Mouse (Mus musculus): ENCODE results near the gene Thpo. TPM values are rescaled to one million over a fixed set of nuclear protein-coding genes. Genes with fewer than 3 reads are reported as not detected.
A peak's percentile ranks its signal among the peaks of the same experiment; 100 is the strongest.

Thpo gene
- total and polyA plus RNA-seq, 3 experiments, result not detected

- Histone ChIP-seq H3K4me3 (ENCODE audit: control insufficient read depth in 1 of 2, insufficient read depth in 1 of 2, low read depth in 2 of 2, low read length in 2 of 2) (no peak overlapping the region), H3K4me1 (ENCODE audit: control insufficient read depth in 1 of 2, insufficient read depth in 2 of 2, low read length in 2 of 2) (peaks cover 0 to 17% of the 10 kb centered on the region in 2 experiments; a peak in 3 of 4 replicates), H3K9ac (ENCODE audit: control insufficient read depth, low read depth, low read length, poor library complexity, severe bottlenecking) (no peak overlapping the region), H3K27ac (ENCODE audit: control insufficient read depth, low read depth, low read length) (no peak overlapping the region), H3K9me3 (replicated peaks; ENCODE audit: insufficient read depth, low read length) (no peaks in the 10 kb centered on the region), H3K27me3 (ENCODE audit: control insufficient read depth in 1 of 2, insufficient read depth in 2 of 2, low read length in 2 of 2) (no peaks in the 10 kb centered on the region), H3K79me2 (ENCODE audit: control insufficient read depth, insufficient read depth, low read length, poor library complexity) (peaks cover 2% of the 10 kb centered on the region; the same call in 1 of the 2 replicates), H3K36me3 (ENCODE audit: control insufficient read depth in 1 of 2, insufficient read depth in 2 of 2, low read length in 2 of 2) (peaks cover 0 to 5% of the 10 kb centered on the region in 2 experiments; a peak in 1 of 4 replicates)
- TF ChIP-seq TAL1 (IDR thresholded peaks at IDR 0.05; ENCODE audit: low read length) (peak; percentile 54), MYB (IDR thresholded peaks at IDR 0.05; ENCODE audit: low read depth, low read length) (no peak)
- no peak for DNase-seq (ENCODE audit: low read depth, low spot score)
Measured at GRCm38 (mm10) chr16:20712889-20713288, 21.4 kb downstream of the Thpo start.

DNA sequence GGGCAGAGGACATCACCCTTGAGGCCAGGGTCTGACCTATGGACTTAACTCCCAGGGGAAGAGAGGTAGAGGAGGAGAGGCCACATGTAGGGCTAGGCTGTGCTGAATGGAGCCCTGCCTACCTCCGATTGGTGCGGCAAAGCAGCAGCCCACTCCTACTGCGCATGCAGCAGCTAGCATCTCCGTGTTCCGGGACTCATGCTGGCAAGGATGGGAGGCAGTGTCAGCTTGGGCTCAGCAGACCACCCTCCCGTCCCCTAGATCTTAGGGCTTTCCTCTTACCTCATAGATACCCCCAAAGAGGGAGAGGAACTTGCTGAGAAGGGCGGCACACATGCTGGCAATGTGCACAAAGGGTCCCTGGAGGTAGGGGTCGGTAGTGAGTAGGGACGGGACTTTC lies 22.1 kb downstream of the Thpo start:
- H3K27ac ChIP-seq (ENCODE audit: control insufficient read depth, low read depth, low read length), result no peak overlapping the region
- H3K27me3 ChIP-seq (ENCODE audit: control insufficient read depth in 1 of 2, insufficient read depth in 2 of 2, low read length in 2 of 2), result no peaks in the 10 kb centered on the region
- H3K79me2 ChIP-seq (ENCODE audit: control insufficient read depth, insufficient read depth, low read length, poor library complexity), result no peaks in the 10 kb centered on the region; the same call in 1 of the 2 replicates
- no peak for DNase-seq (ENCODE audit: low read depth, low spot score)
- H3K36me3 ChIP-seq (ENCODE audit: control insufficient read depth in 1 of 2, insufficient read depth in 2 of 2, low read length in 2 of 2), result peaks cover 0 to 5% of the 10 kb centered on the region in 2 experiments; a peak in 1 of 4 replicates
- no peak for TF ChIP-seq POLR2AphosphoS5 (IDR thresholded peaks at IDR 0.05; ENCODE audit: borderline replicate concordance, low read depth, low read length)
- no peaks in the 10 kb centered on the region for H3K9me3 ChIP-seq (replicated peaks; ENCODE audit: insufficient read depth, low read length)
- H3K9ac ChIP-seq (ENCODE audit: control insufficient read depth, low read depth, low read length, poor library complexity, severe bottlenecking), result no peak overlapping the region
- H3K4me3 ChIP-seq (ENCODE audit: control insufficient read depth in 1 of 2, insufficient read depth in 1 of 2, low read depth in 2 of 2, low read length in 2 of 2), result no peak overlapping the region
- peaks cover 0 to 17% of the 10 kb centered on the region in 2 experiments; a peak in 3 of 4 replicates for H3K4me1 ChIP-seq (ENCODE audit: control insufficient read depth in 1 of 2, insufficient read depth in 2 of 2, low read length in 2 of 2)

DNA sequence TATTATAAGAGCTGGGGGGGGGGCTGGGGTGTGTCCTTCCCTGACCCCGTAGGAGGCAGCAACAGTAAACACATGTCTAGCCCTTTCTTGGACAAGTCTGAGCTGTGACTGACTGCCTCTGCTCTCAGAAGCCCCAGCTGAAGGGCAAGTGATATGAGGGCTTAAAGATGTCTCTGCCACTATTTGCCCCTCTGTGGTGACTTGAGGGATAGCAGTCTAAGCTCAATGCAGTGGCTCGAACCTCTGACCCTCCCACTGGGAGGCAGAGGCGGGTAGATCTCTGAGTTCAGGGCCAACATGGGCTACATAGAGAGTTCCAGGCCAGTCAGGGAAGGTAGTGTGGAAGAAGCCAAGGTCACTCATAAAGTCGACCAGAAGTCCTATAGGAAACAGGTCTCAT lies 23.5 kb downstream of the Thpo start:
- DNase-seq (ENCODE audit: low read depth, low spot score), result peak; percentile 46
- no peak overlapping the region for H3K9ac ChIP-seq (ENCODE audit: control insufficient read depth, low read depth, low read length, poor library complexity, severe bottlenecking)
- H3K79me2 ChIP-seq (ENCODE audit: control insufficient read depth, insufficient read depth, low read length, poor library complexity), result no peaks in the 10 kb centered on the region
- H3K36me3 ChIP-seq (ENCODE audit: control insufficient read depth in 1 of 2, insufficient read depth in 2 of 2, low read length in 2 of 2), result peaks cover 0 to 18% of the 10 kb centered on the region in 2 experiments; a peak in 2 of 4 replicates
- no peak for TF ChIP-seq USF2 (IDR thresholded peaks at IDR 0.05; ENCODE audit: borderline replicate concordance in 1 of 2, insufficient read depth in 1 of 2, low read depth in 1 of 2, low read length in 2 of 2)
- TF ChIP-seq EP300 (IDR thresholded peaks at IDR 0.05; ENCODE audit: low read depth in 1 of 2, low read length in 2 of 2), result no peak
- peak in 1 of 3 experiments; percentile 38; a peak in 2 of 6 replicates for TF ChIP-seq CTCF (IDR thresholded peaks at IDR 0.05 in 2 of 3, conservative IDR thresholded peaks at IDR 0.05 in 1 of 3; ENCODE audit: control insufficient read depth in 1 of 3, insufficient read depth in 1 of 3, low read depth in 2 of 3, low read length in 3 of 3, poor library complexity in 1 of 3, severe bottlenecking in 1 of 3)
- peak; percentile 28 for TF ChIP-seq SMC3 (IDR thresholded peaks at IDR 0.05; ENCODE audit: low read depth, low read length)
- H3K4me3 ChIP-seq (ENCODE audit: control insufficient read depth in 1 of 2, insufficient read depth in 1 of 2, low read depth in 2 of 2, low read length in 2 of 2), result no peak overlapping the region
- H3K27me3 ChIP-seq (ENCODE audit: control insufficient read depth in 1 of 2, insufficient read depth in 2 of 2, low read length in 2 of 2), result no peaks in the 10 kb centered on the region
- peaks cover 7 to 30% of the 10 kb centered on the region in 2 experiments for H3K4me1 ChIP-seq (ENCODE audit: control insufficient read depth in 1 of 2, insufficient read depth in 2 of 2, low read length in 2 of 2)
- H3K9me3 ChIP-seq (replicated peaks; ENCODE audit: insufficient read depth, low read length), result no peaks in the 10 kb centered on the region
- H3K27ac ChIP-seq (ENCODE audit: control insufficient read depth, low read depth, low read length), result no peak overlapping the region

DNA sequence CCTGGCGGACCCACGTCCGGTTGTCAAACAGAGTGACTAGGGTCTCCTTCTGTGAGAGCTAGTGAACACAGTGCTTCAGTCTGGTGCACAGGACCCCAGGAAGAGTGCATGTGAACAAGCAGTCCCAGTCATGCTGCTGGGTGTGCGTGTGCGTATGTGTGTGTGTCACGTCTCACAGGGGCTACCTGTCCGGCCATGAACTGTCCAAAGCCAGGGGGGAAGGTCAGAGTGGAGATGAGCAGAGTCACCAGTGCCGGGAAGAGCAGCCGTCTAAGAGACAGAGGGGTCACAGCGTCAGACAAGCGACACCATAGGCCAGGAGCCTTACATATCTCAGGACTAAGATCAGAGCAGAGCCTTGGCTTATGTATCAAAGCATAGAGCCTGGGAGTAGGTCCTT lies 23.9 kb downstream of the Thpo start:
- H3K4me1 ChIP-seq (ENCODE audit: control insufficient read depth in 1 of 2, insufficient read depth in 2 of 2, low read length in 2 of 2), result peaks cover 11 to 34% of the 10 kb centered on the region in 2 experiments
- peaks cover 0 to 22% of the 10 kb centered on the region in 2 experiments; a peak in 2 of 4 replicates for H3K36me3 ChIP-seq (ENCODE audit: control insufficient read depth in 1 of 2, insufficient read depth in 2 of 2, low read length in 2 of 2)
- H3K27me3 ChIP-seq (ENCODE audit: control insufficient read depth in 1 of 2, insufficient read depth in 2 of 2, low read length in 2 of 2), result no peaks in the 10 kb centered on the region
- no peaks in the 10 kb centered on the region for H3K9me3 ChIP-seq (replicated peaks; ENCODE audit: insufficient read depth, low read length)
- H3K27ac ChIP-seq (ENCODE audit: control insufficient read depth, low read depth, low read length), result no peak overlapping the region
- DNase-seq (ENCODE audit: low read depth, low spot score), result no peak
- H3K4me3 ChIP-seq (ENCODE audit: control insufficient read depth in 1 of 2, insufficient read depth in 1 of 2, low read depth in 2 of 2, low read length in 2 of 2), result no peak overlapping the region
- H3K9ac ChIP-seq (ENCODE audit: control insufficient read depth, low read depth, low read length, poor library complexity, severe bottlenecking), result no peak overlapping the region
- TF ChIP-seq RCOR1 (IDR thresholded peaks at IDR 0.05; ENCODE audit: low read depth, low read length), result no peak
- TF ChIP-seq TCF12 (IDR thresholded peaks at IDR 0.05; ENCODE audit: low read depth, low read length), result no peak
- TF ChIP-seq POLR2AphosphoS2 (IDR thresholded peaks at IDR 0.05; ENCODE audit: low read length), result no peak
- TF ChIP-seq MYB (IDR thresholded peaks at IDR 0.05; ENCODE audit: low read depth, low read length), result no peak
- no peak for TF ChIP-seq E2F4 (IDR thresholded peaks at IDR 0.05; ENCODE audit: borderline replicate concordance, low read depth, low read length)
- no peak for TF ChIP-seq CTCF (IDR thresholded peaks at IDR 0.05 in 2 of 3, conservative IDR thresholded peaks at IDR 0.05 in 1 of 3; ENCODE audit: control insufficient read depth in 1 of 3, insufficient read depth in 1 of 3, low read depth in 2 of 3, low read length in 3 of 3, poor library complexity in 1 of 3, severe bottlenecking in 1 of 3)
- no peak for TF ChIP-seq POLR2AphosphoS5 (IDR thresholded peaks at IDR 0.05; ENCODE audit: borderline replicate concordance, low read depth, low read length)
- TF ChIP-seq TBP (IDR thresholded peaks at IDR 0.05; ENCODE audit: low read depth, low read length), result no peak
- no peak for TF ChIP-seq ZKSCAN1 (IDR thresholded peaks at IDR 0.05; ENCODE audit: low read depth, low read length)
- no peak for TF ChIP-seq MAZ (IDR thresholded peaks at IDR 0.05; ENCODE audit: low read depth, low read length)
- no peak for TF ChIP-seq TAL1 (IDR thresholded peaks at IDR 0.05; ENCODE audit: low read length)
- no peak for TF ChIP-seq KAT2A (conservative IDR thresholded peaks at IDR 0.05; ENCODE audit: low read depth, low read length)
- no peak for TF ChIP-seq MAFK (IDR thresholded peaks at IDR 0.05; ENCODE audit: borderline replicate concordance, low read depth, low read length)
- H3K79me2 ChIP-seq (ENCODE audit: control insufficient read depth, insufficient read depth, low read length, poor library complexity), result no peaks in the 10 kb centered on the region

Measured in MEL (cell line).